Mouse (Mus musculus) E14TG2a.4 (cell line): ENCODE results near the gene Ppp1r13b.

Experiments
- CTCF ChIP-seq: conservative IDR thresholded peaks from 2 replicates; pipeline ENCODE4 v1.5.1; 2014; ENCODE audit warnings: low read length
- NANOG ChIP-seq: IDR thresholded peaks from 2 replicates; pipeline ENCODE4 v1.6.1; 2014; ENCODE audit warnings: borderline replicate concordance, low read length, mixed read lengths

- TF ChIP-seq CTCF (no peak), NANOG (no peak)
These were observed 6.1 kb upstream of the Ppp1r13b start for GRCm38 (mm10) chr12:111914031-111914430.
